Mouse (Mus musculus): ENCODE results near the gene Naa50.

Gene Naa50

DNA sequence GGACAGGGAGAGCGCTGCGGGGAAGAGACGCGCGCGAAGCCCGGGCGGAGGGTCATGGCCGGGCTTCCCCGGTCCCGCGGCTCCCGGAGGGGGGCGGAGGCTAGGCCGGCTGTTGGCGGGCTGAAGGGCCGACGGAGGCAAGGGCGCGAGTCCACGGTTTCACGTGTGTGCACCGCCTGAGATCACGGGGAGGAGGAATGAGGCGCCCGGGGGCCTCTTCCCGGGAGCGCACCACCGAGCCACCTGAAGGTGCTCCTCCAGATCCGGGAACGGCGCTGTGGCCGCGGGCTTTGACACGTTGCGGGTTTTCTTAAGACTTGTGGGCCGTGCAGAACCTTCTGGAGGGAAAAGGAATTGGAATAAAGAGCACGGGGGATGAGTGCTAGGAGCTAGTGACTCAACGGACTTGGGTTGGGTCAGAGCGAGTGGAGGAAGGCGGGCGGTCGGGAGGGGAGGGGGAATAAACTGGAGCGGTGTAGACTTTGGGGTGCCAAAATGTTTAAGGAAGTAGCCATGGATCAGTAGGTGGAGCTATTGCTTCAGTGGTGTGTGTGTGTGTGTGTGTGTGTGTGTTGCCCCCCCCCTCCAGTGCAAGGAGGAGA, 657 bp downstream of the Naa50 start:
- peak; percentile 85 to 86 for DNase-seq (ENCODE audit: low spot score in 2 of 2)

- peak in 1 of 2 experiments; percentile 30 for DNase-seq (ENCODE audit: low spot score in 2 of 2)
Observed at GRCm38 (mm10) chr16:44141483-44141882, 1.9 kb downstream of the Naa50 start.

GRCm38 (mm10) chr16:44149002-44149767, 9.6 kb downstream of the Naa50 start:
- no peak for DNase-seq (ENCODE audit: low spot score in 2 of 2)

GRCm38 (mm10) chr16:44154497-44155057, 14.9 kb downstream of the Naa50 start:
- no peak for DNase-seq (ENCODE audit: low spot score in 2 of 2)

DNA sequence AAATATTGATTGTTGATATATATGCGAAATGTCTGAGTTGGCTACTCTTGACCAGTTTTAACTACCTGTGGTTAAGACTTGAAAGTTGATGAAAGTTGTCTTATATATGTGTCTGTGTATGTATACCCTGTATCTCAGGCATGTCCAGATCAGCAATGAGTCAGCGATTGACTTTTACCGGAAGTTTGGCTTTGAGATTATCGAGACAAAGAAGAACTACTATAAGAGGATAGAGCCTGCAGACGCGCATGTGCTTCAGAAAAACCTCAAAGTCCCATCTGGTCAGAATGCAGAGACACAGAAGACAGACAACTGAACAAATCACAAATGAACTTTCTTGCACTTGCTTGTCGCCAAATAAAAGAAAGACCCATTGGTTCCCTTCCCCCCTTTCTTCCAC, 19.7 kb downstream of the Naa50 start:
- DNase-seq (ENCODE audit: low spot score in 2 of 2) = no peak

DNA sequence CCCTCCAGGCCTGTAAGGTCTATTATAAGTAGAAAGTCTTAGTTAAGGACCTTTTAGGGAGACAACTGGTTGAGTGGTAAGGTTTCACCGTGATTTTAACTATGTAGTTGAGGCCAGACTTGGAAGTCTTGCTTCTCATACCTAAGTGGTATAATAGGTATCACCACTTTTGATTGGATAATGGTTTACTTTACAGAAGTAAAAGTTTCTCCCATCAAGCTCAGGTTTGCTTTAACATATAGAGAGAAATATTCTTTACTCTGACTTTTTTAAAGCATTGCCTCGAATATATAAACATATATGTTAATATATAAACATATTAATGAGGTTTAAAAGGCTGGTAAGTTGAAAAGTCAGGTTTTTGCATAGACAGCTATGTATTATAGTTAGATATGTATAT, 24.2 kb downstream of the Naa50 start:
- DNase-seq (ENCODE audit: low spot score in 2 of 2) = no peak

GRCm38 (mm10) chr16:44165182-44165581, 25.6 kb downstream of the Naa50 start:
- DNase-seq (ENCODE audit: low spot score in 2 of 2) = no peak

DNA sequence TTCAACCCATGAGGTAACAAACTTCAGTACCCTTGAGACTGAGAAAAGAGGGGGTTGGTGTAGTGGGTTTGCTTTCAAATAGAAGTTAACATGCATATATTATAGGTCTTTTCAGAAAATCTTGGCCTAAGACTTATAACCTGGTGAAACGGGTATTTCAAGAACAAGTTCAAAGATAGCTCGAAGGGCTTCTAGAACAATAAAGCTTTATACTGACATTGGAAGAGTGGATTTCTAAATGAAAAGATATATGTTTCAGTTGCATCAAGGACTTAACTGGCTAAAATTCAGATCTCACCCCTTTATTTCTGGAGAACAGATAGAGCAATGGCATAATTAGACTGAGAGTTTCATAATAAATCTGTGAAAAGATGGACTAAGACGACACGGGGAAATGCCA, 29.4 kb downstream of the Naa50 start:
- no peak for DNase-seq (ENCODE audit: low spot score in 2 of 2)

DNA sequence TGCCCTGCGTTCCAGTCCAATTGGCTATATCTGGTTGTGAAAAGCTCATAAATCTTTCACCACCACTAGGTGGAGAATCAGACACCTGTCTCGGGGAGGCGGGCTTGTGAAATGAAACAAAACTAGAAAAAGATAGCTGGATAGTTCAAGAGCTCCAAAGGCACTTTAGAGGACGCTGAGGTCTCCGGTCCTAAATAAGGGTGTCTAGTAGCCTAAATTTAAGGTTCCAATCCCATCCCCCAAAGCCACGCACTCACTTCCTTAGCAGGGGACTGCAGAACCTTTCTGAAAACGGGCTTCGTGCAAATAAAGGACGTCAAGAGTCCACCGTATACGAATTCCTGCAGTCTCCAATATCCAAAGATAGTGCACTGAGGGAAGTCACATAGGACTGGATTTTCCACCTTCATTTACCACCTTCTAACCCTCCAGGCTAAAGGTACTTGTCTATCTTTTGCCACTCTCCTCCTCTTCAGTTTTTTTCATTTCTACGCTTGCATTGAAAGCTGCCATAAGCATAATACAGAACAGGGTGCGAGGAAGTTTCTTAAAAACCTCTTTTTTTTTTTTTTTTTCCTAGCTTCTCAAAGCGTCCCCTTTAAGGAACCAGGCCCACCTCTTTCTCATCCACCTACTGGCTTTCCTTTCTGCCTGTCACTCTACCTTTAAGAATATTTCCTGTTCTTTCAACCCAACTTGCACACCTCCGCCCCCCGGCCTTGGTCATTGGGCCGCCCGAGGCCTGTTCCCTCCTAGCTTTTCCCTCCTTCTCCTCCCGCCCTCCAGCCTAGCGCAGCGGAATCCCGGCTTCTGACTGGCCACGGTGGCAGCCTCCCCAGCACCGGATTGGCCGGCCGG, 32.9 kb downstream of the Naa50 start:
- DNase-seq (ENCODE audit: low spot score in 2 of 2) = peak; percentile 98 to 99

GRCm38 (mm10) chr16:44173155-44173941, 33.7 kb downstream of the Naa50 start, which contains the start of gene Usf3:
Usf3 (plus strand) TSS chr16:44173246.
- DNase-seq (ENCODE audit: low spot score in 2 of 2) = peak; percentile 65 to 70

DNA sequence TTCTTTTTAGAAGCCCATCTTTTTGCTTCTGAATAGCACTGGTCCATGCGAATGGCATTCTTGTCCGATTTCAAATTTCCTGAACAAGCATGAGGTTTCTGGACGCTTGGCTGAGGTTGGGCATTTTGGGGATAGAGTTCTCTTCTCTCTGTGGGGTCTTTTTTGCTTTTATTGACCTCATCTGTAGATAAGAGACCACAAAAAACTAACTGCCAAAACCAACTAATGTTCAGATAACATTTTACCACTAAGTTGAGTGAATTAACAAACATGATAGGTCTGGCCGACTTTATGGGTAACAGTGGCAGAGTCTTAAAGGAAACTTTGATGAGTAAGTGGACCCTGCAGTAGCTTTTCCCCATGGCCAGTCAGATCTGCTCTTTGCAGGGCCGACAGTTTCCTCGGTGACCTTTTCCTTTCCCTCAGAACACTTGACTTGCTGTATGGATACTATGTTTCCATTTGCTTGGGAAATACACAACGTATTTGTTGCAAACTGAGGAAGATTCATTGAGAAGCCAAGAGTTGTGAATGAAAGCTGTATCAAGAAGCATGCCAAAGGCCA, 34.4 kb downstream of the Naa50 start:
- DNase-seq (ENCODE audit: low spot score in 2 of 2) = no peak

DNA sequence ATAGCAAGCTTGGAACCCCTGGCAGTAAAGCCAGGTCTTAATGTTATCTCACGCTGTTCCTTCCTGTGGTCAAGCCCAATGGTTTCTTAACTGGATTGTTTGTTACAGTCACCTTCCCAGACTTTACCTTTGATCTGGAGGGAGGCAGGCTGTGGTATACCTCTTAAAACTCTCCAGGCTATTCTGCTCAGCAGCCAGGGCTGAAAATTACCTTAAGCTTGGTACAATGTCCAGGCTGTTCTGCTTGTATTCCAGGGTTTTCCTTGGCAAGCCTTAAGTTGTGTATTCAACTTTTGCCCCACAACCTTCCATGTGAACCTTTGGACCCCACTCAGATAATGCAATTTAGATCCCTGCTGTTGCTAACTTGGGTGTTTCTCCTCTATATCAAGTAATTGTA, 35.4 kb downstream of the Naa50 start:
- no peak for DNase-seq (ENCODE audit: low spot score in 2 of 2)

DNA sequence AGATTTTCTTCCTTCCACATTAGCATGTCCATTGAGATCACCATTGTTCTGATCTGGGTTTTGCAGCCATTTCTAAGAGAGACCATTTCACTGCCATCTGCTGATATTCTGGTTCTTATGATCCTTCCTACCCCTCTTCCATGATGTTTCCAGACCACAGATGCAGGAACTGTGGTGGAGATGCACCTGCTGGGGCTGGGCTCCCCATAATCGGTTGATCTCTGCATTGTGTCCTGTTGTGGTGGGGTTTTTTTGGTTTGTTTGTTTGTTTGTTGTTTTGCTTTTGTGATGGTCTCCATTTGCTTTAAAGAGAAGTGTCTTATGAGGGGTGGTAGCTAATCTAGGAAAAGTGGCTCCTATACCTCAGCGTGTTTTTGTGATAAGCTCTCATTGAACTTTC, 36.9 kb downstream of the Naa50 start:
- no peak for DNase-seq (ENCODE audit: low spot score in 2 of 2)

DNA sequence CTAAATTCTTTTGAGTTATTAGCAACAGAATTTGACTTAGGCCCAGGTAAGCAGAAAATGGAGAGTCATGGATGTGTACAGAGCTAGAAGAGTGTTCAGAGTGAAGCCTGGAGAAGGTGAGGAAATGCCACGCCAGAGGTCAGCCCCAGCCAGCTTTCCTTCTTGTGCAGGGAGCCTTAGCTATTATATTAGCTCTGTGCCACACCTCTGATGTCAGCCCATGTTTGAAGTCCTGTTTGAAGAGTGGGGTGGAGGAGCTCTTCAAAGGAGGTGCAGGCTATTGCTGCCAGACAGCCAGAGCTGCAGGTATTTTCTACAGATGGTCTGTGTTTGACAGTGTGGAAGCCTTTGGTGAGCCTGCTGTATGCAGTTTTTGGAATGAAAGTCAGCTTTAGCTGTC, 38.9 kb downstream of the Naa50 start:
- no peak for DNase-seq (ENCODE audit: low spot score in 2 of 2)

DNA sequence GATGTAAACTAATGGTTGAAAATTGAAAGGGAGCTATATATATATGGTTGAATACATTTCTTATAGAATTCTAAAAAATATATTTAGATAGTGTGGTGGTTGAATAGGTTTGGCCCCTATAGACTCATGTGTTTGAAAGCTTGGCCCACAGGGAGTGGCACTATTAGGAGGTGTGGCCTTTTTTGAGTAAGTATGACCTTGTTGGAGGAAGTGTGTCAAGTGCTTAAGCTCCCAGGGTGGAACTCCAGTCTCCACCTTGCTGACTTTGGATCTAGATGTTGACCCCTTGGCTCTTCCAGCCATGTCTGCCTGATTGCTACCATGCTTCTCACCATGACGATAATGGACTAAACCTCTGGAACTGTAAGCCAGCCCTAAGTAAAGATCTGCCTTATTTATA, 43.0 kb downstream of the Naa50 start:
- no peak for DNase-seq (ENCODE audit: low spot score in 2 of 2)

DNA sequence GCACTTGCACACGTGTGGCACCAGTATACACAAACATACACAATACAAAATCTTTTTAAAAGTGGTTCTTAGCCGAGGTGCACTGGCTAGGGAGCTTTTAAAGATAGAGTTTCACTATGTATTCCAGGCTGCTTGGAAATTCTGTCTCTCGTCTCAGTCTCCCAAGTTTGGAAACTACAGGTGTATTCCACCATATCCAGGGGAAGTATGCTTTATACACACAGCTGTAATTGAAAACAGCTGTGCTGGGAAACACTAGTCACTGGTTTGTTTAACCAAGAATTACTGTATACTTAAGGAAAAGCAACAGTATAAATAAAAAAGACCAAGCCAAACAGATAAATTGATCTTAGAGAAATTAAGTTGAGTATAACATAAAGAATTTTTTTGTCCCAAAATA, 45.1 kb downstream of the Naa50 start:
- DNase-seq (ENCODE audit: low spot score in 2 of 2) = no peak

DNA sequence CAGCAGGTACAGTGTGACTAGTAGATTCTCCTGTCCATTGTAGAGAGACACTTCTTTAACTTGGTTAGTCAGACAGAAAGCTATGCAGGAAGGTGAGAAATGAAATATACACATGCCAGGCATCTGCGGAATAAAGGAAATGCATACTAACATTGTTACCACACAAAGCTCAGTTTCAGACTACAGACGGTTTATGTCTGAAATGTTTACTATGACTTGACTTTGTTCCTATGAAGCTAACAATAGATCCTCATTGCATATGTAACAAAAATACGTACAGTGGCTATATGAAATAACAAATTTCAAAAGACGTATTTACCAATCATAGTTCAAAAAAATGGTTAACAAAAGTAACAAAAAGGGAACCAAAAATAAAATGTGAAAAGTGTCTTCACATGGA, 47.5 kb downstream of the Naa50 start:
- no peak for DNase-seq (ENCODE audit: low spot score in 2 of 2)

GRCm38 (mm10) chr16:44188766-44189165, 49.1 kb downstream of the Naa50 start:
- DNase-seq (ENCODE audit: low spot score in 2 of 2) = no peak

- DNase-seq (ENCODE audit: low spot score in 2 of 2) = no peak
Observed at GRCm38 (mm10) chr16:44190032-44190431, 50.4 kb downstream of the Naa50 start.

GRCm38 (mm10) chr16:44190968-44191367, 51.3 kb downstream of the Naa50 start:
- no peak for DNase-seq (ENCODE audit: low spot score in 2 of 2)

- DNase-seq (ENCODE audit: low spot score in 2 of 2) = no peak
Observed at GRCm38 (mm10) chr16:44199066-44199703, 59.6 kb downstream of the Naa50 start.
